Mouse (Mus musculus) neutrophil, adult 5-6 weeks (primary cell): Measurements from ENCODE around the gene Gm40460. TPM values are rescaled to one million over a fixed set of nuclear protein-coding genes. Genes with fewer than 3 reads are reported as not detected.
"Not testable (repeated sequence)": the region's sequence is repeated elsewhere in the genome, so short reads cannot be mapped to it uniquely, and the experiment has no call there.

Source experiments
- ATAC-seq: fragments of 151-379, 151-347 bp; 2 replicates; pipeline ENCODE4 v1.8.0; 2017; ENCODE audit warnings: mild to moderate bottlenecking, moderate TSS enrichment; ENCODE audit not compliant: insufficient number of reproducible peaks, poor library complexity, low FRiP score, severe bottlenecking; ENCODE audit errors: extremely low read depth
- total RNA-seq: library from RNA; stranded (forward); fragments of 200-1000 nt; gene quantifications from 2 replicates; pipeline ENCODE4 v1.2.3, GENCODE M21; 2017

Gene Gm40460
- total RNA-seq = not detected in 2 replicates

DNA sequence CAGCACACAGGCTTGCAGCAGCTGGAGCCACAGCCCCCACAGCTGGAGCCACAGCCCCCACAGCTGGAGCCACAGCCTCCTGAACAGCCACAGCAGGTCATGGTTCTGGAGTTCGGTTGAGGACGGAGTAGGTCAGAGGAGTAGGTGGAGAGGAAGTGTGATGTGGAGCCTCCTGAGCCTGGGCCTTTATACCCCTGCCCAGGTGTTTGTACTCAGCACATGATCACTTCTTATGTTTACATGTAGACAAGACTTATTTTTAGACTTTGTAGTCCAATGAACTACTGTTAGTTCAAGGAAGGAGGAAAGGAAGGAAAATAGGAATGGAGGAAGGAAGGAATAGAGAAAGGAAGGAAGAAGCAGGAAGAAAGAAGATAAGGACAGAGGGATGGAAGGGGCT lies at the start of gene Gm40460:
Gene Gm40460, minus strand, starts transcription at position 101 of the 400 bp plus-strand sequence.
- ATAC-seq = no peak

DNA sequence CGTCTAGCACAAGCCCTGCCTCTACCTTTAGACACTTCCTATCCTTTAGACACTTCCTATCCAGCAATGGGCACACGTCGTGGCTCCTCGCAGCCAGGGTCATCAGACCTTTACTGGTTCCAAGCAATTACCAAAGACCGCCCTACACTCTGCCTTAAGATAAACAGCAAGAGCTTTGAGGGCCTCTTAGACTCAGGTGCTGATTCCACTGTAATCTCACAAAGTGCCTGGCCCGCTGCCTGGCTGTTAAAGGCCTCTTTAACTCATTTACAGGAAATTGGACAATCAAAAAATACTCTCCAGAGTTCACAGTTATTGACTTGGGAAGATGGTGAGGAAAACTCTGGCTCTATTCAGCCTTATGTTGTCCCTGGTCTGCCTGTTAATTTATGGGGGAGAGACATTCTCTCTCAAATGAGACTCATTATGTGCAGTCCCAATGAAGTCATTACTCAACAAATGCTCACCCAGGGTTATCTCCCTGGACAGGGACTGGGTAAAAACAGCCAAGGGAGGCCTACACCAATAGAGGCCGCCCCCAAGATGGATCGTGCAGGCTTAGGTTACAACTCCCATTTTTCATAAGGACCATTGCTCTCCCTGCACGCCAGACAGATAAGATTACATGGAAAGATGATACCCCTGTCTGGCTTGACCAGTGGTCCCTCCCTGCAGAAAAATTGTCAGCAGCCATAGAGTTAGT lies 45.2 kb upstream of the Gm40460 start:
- not testable (repeated sequence) for ATAC-seq

DNA sequence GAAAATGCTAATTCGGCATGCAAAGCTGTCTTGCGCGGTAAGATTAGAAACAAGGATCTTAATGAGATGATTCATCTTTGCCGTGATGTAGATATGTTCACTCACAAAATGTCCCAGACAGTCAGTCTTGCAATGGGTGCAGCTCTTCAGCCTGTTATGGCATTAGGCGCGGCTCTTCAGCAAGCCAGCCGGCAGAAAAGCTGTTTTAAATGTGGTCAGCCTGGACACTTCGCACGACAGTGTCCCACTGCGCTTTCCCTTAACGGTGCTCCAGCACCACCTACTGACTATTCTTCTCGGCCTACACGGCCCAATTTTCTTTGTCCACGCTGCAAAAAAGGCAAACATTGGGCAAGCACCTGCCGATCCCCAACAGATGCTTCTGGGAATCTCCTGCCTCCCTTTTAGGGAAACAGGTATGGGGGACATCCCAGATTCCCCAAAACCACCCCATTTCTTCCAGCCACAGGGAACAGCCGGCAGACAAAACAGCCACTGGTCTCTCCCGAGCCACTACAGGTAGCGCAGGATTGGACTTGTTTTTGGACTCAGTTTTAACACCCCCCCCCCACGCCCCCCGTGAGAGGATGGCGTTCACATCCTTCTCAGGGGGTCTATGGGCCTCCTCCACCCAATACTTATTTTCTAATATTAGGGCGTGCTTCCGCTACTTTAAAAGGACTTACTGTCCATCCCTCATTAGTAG lies 44.4 kb upstream of the Gm40460 start:
- no peak for ATAC-seq

DNA sequence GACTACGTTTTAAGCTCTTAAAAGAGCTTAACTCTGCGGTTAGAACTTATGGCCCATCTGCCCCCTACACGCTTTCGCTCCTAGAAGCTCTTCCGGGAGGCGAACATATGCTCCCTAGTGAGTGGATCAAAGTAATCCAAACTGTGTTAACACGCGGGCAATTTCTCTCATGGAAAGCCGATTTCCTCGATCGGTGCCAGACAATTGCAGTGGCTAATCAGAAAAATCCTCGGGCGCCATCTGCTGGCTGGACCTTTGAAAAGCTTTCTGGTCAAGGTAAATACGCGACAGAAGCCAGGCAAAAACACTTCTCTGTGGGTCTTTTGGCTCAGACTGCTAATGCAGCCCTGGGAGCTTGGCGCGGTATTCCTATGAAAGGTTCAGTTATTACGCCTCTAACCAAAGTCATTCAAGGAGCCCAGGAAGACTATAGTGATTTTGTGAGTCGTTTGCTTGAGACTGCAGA lies 43.8 kb upstream of the Gm40460 start:
- peak; percentile 48 for ATAC-seq

DNA sequence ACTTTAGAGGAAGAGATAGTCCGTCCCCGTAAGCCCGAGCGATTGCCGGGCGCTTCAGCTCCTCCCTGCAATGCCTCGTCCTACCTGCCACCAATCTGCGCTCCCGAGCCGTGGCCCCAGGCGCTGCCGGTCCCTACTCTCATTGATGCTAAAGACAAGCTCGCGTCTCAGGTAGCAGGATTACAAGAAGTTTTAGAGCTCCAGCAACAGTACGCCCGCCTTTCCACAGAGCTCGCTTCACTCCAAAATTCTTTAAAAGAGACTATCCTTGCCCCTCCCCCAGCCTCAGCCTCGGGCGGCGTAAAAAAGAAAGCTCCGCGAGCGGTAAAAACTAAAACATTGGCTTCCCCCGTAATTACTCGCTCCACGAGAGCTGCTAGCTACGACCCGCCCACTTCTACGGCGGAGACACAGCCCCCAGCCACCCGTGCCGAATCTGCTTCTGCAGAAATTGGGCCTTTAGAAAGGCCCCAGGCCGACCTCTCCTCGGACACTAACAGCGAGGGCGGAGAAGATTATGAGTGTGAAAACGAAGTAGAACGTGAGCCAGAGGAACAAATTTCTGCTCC lies 43.2 kb upstream of the Gm40460 start:
- peak; percentile 61 for ATAC-seq

DNA sequence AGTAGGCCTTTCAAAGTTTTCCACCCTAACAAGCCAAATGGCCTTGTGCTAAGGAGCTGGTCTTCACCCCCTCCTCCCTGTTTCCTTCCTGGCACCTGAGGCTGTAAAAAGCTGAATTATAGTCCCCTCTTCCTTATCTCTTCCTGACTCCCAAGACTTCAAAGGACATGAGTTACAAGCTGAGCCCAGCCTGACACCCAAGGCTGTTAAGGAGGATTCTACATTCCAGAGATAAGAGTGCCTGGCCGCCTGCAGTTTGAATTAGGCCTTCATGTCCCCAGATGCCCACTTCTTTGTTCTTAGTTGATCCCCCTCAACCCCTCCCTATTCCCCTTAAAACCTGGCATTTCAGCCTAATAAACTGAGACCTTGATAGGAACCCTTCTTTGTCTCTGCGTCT lies 42.0 kb upstream of the Gm40460 start:
- not testable (repeated sequence) for ATAC-seq

DNA sequence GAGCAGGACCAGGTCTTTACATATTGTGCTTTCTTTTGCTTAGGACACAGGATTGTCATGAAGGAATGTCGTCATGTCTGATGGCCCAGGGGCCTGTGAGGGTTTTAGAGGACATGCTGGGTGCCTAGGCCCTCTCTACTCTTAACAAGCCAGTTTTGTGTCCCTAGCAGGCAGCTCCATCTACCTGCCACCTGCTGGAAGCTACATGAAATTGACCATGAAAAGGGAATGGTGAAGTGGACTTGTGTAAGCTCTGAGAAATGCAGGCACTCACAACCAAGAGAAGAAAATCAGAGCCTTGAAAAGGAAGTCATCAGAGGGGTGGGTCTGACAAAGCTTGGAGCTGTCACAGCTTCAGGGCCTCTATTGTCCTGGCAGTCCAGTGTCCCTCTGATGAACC lies 38.4 kb upstream of the Gm40460 start:
- not testable (repeated sequence) for ATAC-seq

DNA sequence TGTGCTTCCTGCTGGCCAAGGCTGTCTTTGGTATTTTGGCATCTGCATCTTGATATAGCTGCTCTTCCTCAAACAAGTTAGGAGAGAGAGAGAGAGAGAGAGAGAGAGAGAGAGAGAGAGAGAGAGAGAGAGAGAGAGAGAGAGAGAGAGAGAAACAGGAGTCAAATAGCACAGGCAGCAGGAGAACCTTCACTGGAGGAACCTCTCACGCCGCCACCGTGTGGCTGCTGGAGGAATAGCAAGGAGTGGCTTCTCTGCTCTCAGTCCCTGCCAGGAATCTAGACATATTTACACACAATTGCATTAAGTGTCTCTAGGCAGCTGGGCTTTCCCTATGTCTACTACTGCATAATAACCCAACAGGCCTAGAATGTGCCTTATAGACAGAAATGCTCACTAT lies 37.3 kb upstream of the Gm40460 start:
- peak; percentile 65; the same call in 1 of the 2 replicates for ATAC-seq

DNA sequence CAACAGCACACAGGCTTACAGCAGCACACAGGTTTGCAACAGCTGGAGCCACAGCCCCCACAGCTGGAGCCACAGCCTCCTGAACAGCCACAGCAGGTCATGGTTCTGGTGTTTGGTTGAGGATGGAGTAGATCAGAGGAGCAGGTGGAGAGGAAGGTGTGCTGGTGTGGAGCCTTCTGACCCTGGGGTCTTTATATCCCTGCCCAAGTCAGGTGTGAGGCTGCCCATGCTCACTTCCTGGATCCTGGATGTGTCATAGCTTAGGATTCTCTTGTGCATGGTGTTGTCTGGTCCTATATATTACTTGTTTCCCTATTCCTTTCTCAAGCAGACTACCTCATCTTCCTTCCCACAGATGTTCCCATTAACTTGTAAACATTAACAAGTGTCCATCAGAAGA lies 33.4 kb upstream of the Gm40460 start, which contains the start of gene Gm4559:
Gene Gm4559, minus strand, starts transcription at position 101 of the 400 bp plus-strand sequence.
- not testable (repeated sequence) for ATAC-seq

DNA sequence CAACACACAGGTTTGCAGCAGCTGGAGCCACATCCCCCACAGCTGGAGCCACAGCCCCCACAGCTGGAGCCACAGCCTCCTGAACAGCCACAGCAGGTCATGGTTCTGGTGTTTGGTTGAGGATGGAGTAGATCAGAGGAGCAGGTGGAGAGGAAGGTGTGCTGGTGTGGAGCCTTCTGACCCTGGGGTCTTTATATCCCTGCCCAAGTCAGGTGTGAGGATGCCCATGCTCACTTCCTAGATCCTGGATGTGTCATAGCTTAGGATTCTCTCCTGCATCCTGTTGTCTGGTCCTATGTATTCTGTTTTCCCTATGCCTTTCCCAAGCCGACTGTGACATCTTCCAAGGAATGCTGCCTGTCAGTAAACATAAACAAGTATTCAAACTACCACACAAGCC lies 17.4 kb upstream of the Gm40460 start, which contains the start of gene Gm2431:
Gene Gm2431, minus strand, starts transcription at position 101 of the 400 bp plus-strand sequence.
- not testable (repeated sequence) for ATAC-seq

DNA sequence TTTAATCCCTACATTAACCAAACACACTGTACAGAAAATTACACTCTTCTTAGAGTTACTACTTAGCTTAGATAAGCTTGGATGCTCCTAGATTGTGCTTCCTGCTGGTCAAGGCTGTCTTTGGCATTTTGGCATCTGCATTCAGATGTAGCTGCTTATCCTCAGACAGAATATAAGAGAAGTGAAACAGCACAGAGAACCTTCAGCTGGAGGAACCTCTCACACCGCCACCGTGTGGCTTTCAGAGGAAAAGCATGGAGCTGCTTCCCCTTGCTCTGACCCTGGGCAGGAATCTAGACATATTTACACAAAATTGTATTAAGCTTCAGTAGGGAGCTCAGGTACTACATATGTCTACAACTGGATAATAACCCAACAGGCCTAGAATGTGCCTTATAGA lies 14.6 kb upstream of the Gm40460 start:
- ATAC-seq = 0 out of 2 replicates have a peak, but pooled peaks have one; percentile 23

DNA sequence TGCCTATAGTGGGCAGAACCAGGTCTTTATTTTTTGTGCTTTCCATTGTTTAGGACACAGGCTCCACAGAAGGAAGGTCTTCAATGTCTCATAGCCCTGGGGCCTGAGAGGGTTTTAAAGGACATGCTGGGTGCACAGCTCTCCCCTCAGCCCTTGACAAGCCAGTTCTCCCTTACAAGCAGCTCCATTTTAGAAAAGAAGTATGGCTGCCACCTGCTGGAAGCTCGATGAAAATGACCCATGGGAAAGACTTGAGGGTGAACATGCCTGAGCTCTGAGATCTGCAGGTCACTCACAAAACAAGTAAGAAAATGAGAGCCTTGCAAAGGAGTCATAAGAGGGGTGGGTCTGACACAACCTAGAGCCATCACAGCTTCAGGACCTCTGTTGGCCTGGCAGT lies 8.9 kb upstream of the Gm40460 start:
- no peak for ATAC-seq

DNA sequence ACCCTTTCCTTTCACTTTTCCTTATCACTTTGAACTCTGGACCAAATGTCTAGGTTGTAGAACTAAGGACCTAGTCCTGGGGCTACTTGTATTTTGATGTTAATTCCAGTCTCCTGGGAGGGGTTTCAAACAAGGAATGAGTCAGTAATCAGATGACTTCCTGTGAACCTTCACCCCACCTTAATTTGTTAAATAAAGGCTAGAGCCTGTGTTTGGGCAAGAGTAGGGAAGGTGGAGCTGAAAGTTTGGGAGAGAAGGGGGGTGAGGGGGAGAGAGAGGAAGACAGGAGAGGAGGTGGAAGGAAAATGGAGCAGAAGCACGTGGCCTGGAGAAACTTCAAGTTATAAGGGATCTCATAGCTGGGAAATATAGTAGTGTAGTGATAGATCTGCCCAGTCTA lies 9.3 kb downstream of the Gm40460 start:
- no peak for ATAC-seq

DNA sequence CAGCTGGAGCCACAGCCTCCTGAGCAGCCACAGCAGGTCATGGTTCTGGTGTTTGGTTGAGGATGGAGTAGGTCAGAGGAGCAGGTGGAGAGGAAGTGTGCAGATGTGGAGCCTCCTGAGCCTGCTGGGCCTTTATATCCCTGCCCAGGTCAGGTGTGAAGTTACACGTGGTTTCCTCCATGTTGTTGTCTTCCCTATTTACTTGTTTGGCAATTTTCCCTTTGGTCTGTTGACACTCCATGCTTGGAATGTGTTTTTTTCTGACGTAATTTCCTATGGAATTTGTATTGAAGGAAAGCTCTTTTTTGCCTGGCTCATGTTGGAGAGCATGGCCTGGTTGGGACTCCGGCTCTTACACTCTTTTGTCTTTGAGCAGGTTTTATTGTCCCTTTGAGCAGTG lies 11.0 kb downstream of the Gm40460 start, which contains the start of gene Krtap5-5:
Gene Krtap5-5, minus strand, starts transcription at position 101 of the 400 bp plus-strand sequence.
- not testable (repeated sequence) for ATAC-seq

DNA sequence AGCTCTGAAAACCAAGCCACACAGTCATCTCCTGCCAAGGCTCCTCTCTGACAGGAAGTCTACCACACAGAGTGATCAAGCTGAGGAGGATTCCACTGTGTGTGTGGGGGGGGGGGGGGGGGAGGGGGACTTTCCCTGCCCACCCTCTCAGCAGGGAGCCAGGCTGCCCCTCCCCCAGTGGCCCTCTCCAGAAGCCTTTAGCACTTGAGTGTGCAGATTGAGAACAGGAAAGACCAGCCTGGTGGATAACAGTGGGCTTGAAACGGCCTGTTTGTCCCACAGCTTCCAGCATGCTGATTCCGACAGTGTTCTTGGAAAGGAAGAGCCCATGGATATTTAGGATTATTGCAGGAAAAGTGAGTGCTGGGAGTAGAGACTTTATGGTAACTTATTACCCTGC lies 16.4 kb downstream of the Gm40460 start:
- ATAC-seq = no peak

DNA sequence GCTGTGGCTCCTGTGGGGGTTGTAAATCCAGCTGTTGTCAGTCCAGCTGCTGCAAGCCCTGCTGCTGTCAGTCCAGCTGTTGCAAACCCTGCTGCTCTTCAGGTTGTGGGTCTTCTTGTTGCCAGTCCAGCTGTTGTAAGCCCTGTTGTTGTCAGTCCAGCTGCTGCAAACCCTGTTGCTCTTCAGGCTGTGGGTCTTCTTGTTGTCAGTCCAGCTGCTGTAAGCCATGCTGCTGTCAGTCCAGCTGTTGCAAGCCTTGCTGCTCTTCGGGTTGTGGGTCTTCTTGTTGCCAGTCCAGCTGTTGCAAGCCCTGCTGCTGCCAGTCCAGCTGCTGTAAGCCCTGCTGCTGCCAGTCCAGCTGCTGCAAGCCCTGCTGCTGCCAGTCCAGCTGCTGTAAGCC lies 28.7 kb downstream of the Gm40460 start:
- ATAC-seq = not testable (repeated sequence)

DNA sequence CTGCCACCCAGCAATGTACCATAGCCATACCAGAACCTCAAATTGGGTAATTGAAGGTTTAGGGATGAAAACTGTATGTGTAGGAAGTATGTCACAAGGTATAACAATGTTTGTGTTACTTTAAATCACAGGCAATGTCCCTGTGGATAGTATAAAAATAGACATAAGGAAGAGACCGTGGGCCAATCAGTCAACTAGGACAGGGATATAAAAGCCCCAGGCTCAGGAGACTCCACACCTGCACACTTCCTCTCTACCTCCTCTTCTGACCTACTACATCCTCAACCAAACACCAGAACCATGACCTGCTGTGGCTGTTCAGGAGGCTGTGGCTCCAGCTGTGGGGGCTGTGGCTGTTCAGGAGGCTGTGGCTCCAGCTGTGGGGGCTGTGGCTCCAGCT lies 29.3 kb downstream of the Gm40460 start, which contains the start of gene Gm7579:
Gene Gm7579, plus strand, starts transcription at position 301 of the 400 bp plus-strand sequence.
- ATAC-seq = no peak

DNA sequence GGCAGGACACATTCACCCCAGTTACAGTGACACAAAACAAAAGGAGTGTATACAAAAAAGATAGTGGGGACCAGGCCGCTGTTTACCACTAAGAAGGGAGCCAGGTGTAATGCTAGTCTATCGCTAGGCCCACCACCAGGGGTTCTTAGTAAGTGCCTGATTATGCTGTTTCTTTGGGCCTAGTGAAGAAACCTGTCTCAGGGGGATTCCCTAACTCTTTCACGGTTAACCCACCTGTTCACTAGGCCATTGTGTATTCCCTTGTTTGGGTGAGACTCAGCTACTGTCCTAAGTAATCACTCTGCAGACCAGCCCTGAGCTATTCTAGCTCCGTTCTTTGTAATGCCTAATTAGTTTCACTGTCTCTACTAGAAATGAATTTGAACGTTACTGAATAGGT lies 34.0 kb downstream of the Gm40460 start:
- not testable (repeated sequence) for ATAC-seq

DNA sequence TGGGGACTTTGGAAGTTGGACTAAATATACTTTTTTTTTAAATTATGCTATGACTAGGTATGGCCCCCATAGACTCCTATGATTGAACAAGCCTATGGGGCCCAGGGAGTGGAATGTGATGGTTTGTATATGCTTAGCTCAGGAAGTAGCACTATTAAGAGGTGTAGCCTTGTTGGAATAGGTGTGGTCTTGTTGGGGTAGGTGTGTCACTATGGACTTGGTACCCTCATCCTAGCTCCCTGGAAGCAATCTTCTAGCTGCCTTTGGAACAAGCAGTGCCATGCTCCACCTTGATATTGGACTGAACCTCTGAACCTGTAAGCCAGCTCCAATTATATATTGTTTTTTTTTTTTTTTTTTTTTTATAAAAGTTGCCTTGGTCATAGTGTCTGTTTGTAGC lies 35.4 kb downstream of the Gm40460 start:
- ATAC-seq = no peak

DNA sequence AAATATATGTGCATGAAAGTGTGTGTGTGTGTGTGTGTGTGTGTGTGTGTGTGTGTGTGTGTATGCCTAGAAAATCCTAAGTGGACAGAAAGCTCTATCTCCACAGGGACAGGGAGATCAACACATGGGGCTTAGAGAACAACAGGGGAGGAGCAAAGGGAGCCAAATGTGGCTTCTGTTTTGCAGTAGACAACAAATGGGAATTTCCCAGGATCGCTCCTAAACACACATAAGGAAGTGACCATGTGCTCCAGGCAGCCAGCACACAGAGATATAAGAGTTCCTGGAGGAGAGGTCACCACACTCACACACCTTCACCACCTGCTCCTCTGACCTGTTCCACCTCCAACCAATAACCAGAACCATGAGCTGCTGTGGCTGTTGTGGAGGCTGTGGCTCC lies 39.8 kb downstream of the Gm40460 start, which contains the start of gene Krtap5-3:
Gene Krtap5-3, plus strand, starts transcription at position 301 of the 400 bp plus-strand sequence.
- ATAC-seq = no peak
